Mouse (Mus musculus): ENCODE measurements around the gene Adam12.

DNA sequence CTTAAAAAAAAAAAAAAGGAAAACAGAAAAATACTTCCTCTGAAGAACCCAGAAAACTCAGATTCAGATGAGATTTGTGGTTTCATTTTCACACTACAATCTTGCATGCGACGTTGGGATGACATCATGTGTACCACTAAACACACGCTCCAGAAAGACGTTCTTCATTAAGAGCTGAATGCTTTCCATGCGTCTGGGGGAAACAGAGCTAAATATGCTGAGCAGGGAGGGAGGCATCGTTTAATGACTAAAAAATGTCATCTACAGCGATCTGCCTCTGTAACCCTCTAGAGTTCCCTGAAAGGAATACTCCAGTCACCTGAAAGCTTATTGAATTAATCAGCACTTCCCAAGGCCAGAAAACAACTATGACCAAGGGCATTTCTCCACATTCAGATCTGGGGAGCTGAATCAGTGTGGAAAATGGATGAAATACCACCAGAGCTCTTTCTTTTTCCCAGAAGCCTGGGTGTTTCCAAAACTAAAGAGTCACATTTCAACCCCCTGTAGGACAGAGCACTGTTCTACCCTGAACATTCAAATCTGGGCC, 203.6 kb downstream of the Adam12 start:
- TF ChIP-seq CTCF (IDR thresholded peaks at IDR 0.05; ENCODE audit: low read depth) (no peak), EP300 (optimal IDR thresholded peaks at IDR 0.05) (no peak)

All from stomach, postnatal 0 days (tissue).